Mouse (Mus musculus) ES-E14 (cell line): ENCODE measurements at regions not wholly inside any gene's neighbourhood (a gene's known extent, or its start where the extent isn't known, plus 50 kb on each side); places are given as distances from the start of the nearest gene placed in this dataset.
A peak's percentile ranks its signal among the peaks of the same experiment; 100 is the strongest.

Source experiments
- DNase-seq: peaks from one replicate; pipeline ENCODE4 v3.0.0-alpha.2; 2013; ENCODE audit warnings: low read depth, low spot score
- H3K27ac ChIP-seq: 2 replicates; pipeline ENCODE4 v1.5.1; 2012; ENCODE audit warnings: low read depth, mild to moderate bottlenecking, low read length, moderate library complexity, mixed read lengths; ENCODE audit not compliant: poor library complexity, insufficient read depth, severe bottlenecking
- H3K36me3 ChIP-seq: 2 replicates; pipeline ENCODE4 v1.6.1; 2012; ENCODE audit warnings: mild to moderate bottlenecking, low read length, moderate library complexity, mixed read lengths; ENCODE audit not compliant: control insufficient read depth, poor library complexity, insufficient read depth, severe bottlenecking
- H3K4me1 ChIP-seq, 2 experiments: fragments of 150-350 bp in 1 of 2; sonication (generic) in 1 of 2; 2 replicates each; pipeline ENCODE4 v1.6.1; 2012; ENCODE audit warnings: low read length in 2 of 2, mild to moderate bottlenecking in 1 of 2, mixed read lengths in 1 of 2; ENCODE audit not compliant: control insufficient read depth in 2 of 2, insufficient read depth in 2 of 2, poor library complexity in 1 of 2
- H3K4me3 ChIP-seq, 2 experiments: fragments of 150-350 bp in 1 of 2; sonication (generic) in 1 of 2; 2 replicates each; pipeline ENCODE4 v1.5.1; 2012; ENCODE audit warnings: low read length in 2 of 2, low read depth in 1 of 2, mild to moderate bottlenecking in 1 of 2, mixed read lengths in 1 of 2; ENCODE audit not compliant: insufficient read depth in 1 of 2, poor library complexity in 1 of 2, severe bottlenecking in 1 of 2
- H3K9ac ChIP-seq: 2 replicates; pipeline ENCODE4 v1.6.1; 2012; ENCODE audit warnings: low read depth, mild to moderate bottlenecking, low read length, mixed read lengths; ENCODE audit not compliant: poor library complexity, insufficient read depth, severe bottlenecking
- H3K9me3 ChIP-seq: fragments of 150-350 bp; sonication (generic); 2 replicates; pipeline ENCODE4 v1.6.1; 2012; ENCODE audit warnings: low read depth, mild to moderate bottlenecking, low read length; ENCODE audit not compliant: control insufficient read depth, insufficient read depth
- CHD2 ChIP-seq: IDR thresholded peaks from 2 replicates; pipeline ENCODE4 v1.6.1; 2014; ENCODE audit warnings: mild to moderate bottlenecking, low read depth, low read length, inconsistent platforms
- HCFC1 ChIP-seq: IDR thresholded peaks from 2 replicates; pipeline ENCODE4 v1.6.1; 2012; ENCODE audit warnings: low read length, inconsistent platforms, borderline replicate concordance; ENCODE audit not compliant: insufficient read depth
- MAFK ChIP-seq: IDR thresholded peaks from 2 replicates; pipeline ENCODE4 v1.6.1; 2014; ENCODE audit warnings: mild to moderate bottlenecking, low read depth, low read length, inconsistent platforms; ENCODE audit not compliant: insufficient read depth
- ZC3H11A ChIP-seq: IDR thresholded peaks from 2 replicates; pipeline ENCODE4 v1.6.1; 2012; ENCODE audit warnings: low read depth, mild to moderate bottlenecking, inconsistent platforms, low read length, borderline replicate concordance
- ZNF384 ChIP-seq: IDR thresholded peaks from 2 replicates; pipeline ENCODE4 v1.6.1; 2012; ENCODE audit warnings: low read depth, low read length, inconsistent platforms
- in situ Hi-C, 2 experiments: fragments of 600-800 bp; cut with MboI; formaldehyde crosslinking; loops; one replicate each; pipeline ENCODE4 v1.15.1; 2025; ENCODE audit warnings: low sequenced_read_pairs in 2 of 2, inconsistent platforms in 1 of 2; ENCODE audit not compliant: unreplicated experiment in 2 of 2

GRCm38 (mm10) chr12:12588771-12589370 is 326.9 kb downstream of the Fam49a start:
- Histone ChIP-seq H3K4me3 (no peak overlapping the region), H3K36me3 (no peaks in the 10 kb centered on the region), H3K9ac (no peak overlapping the region), H3K9me3 (no peaks in the 10 kb centered on the region), H3K27ac (no peak overlapping the region), H3K4me1 (no peaks in the 10 kb centered on the region)
- in situ Hi-C loops = no loop called here
- TF ChIP-seq ZNF384 (no peak), ZC3H11A (no peak), CHD2 (no peak), HCFC1 (no peak), MAFK (no peak)
- DNase-seq = no peak

GRCm38 (mm10) chr12:12586436-12586835 is 324.5 kb downstream of the Fam49a start:
- Histone ChIP-seq H3K4me3 (no peak overlapping the region), H3K9me3 (no peaks in the 10 kb centered on the region), H3K27ac (no peak overlapping the region), H3K9ac (no peak overlapping the region), H3K36me3 (no peaks in the 10 kb centered on the region), H3K4me1 (0 out of 4 replicates have a peak, but pooled peaks cover 0 to 5% of the 10 kb centered on the region in 2 experiments)
- in situ Hi-C loops = no loop called here
- TF ChIP-seq HCFC1 (no peak), CHD2 (no peak), MAFK (no peak), ZNF384 (no peak), ZC3H11A (no peak)
- DNase-seq = no peak

DNA sequence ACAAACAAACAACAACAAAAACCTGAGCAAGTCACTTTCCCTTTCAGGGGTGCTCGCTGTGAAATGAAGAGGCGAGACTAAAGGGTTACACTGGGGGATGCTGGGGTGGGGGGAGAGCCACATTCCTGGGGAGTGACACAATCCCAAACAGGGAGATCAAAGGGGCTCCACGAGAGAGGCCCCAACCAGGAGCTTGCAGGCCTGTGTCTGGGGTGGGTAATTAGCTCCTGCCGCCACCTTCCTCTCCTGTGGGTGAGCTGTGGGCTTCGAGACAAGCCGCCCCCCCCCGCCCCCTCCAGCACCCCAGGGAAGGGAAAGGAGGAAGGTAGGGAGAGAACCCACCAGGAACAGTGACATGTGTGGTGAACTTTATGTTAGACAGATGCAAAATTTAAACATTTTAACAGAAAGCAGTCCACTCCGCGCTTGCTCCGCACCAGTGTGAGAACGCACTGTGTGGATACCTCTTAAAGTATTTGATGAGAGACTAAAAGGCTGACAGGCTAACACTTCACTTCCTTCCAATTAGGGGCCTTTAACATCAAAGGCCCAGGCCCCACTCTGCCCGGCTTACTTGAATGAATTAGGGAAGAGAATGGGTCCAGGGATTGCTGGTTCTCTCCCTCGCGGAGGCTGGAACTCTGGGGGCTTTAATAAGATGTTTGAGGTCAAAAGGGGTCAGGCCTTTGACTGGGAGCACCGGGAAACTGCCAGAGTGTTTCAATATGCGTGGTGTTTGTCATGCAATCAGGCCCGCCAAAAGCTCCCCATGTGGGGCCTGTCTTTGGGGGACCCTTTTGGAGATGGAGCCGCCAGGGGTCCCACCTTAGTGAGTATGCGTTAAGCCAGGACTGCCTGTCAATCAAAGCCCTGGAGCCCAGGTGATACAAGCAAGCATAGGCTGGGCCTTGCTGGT is 319.6 kb downstream of the Fam49a start:
- TF ChIP-seq HCFC1 (no peak), MAFK (no peak), CHD2 (no peak), ZC3H11A (no peak), ZNF384 (no peak)
- peaks cover 0 to 11% of the 10 kb centered on the region in 2 experiments; a peak in 2 of 4 replicates for H3K4me1 ChIP-seq
- no peaks in the 10 kb centered on the region for H3K9me3 ChIP-seq
- no peak overlapping the region for H3K27ac ChIP-seq
- H3K36me3 ChIP-seq = no peaks in the 10 kb centered on the region
- in situ Hi-C loops = no loop called here
- no peak overlapping the region for H3K4me3 ChIP-seq
- H3K9ac ChIP-seq = no peak overlapping the region
- DNase-seq = peak; percentile 29

DNA sequence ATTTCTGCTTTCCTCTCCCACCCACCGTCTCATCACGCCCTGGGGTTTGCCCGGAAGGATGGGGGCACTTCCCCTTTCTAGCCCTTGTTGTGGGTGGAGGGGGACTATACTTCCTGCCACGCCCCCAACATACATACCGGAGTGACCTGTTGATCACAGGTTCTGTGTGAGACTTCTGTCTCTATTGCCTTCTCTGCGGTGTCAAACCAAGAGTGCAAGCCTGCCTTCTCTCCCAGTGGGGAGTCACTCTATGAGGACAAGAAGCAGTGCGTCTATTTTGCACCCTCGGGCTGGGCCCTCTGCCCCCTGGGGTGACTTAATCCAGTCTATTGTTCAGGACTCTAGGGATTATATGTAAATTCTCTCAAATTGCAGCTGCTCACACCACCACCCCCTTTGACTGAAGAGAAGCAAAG is 318.8 kb downstream of the Fam49a start:
- in situ Hi-C loops = no loop called here
- TF ChIP-seq ZC3H11A (no peak), CHD2 (no peak), HCFC1 (no peak), MAFK (no peak), ZNF384 (no peak)
- H3K9ac ChIP-seq = no peak overlapping the region
- peak; percentile 42 for DNase-seq
- peaks cover 0 to 11% of the 10 kb centered on the region in 2 experiments; a peak in 2 of 4 replicates for H3K4me1 ChIP-seq
- no peaks in the 10 kb centered on the region for H3K9me3 ChIP-seq
- H3K4me3 ChIP-seq = no peak overlapping the region
- peak overlapping the region; percentile 38; the same call in 1 of the 2 replicates for H3K27ac ChIP-seq
- H3K36me3 ChIP-seq = no peaks in the 10 kb centered on the region
